Mouse (Mus musculus) lung, adult 2 months (tissue): Measurements from ENCODE around the gene Aox1.

ENCODE experiments used
- CTCF ChIP-seq: fragments of 200-500 bp; IDR thresholded peaks from 2 replicates; pipeline ENCODE4 v1.5.1; 2011; ENCODE audit warnings: mild to moderate bottlenecking, low read length, control low read depth; ENCODE audit not compliant: insufficient read depth
- POLR2A ChIP-seq: fragments of 200-500 bp; IDR thresholded peaks from 2 replicates; pipeline ENCODE4 v1.6.1; 2011; ENCODE audit warnings: low read depth, mild to moderate bottlenecking, control low read depth, low read length, borderline replicate concordance; ENCODE audit errors: extremely low read depth

DNA sequence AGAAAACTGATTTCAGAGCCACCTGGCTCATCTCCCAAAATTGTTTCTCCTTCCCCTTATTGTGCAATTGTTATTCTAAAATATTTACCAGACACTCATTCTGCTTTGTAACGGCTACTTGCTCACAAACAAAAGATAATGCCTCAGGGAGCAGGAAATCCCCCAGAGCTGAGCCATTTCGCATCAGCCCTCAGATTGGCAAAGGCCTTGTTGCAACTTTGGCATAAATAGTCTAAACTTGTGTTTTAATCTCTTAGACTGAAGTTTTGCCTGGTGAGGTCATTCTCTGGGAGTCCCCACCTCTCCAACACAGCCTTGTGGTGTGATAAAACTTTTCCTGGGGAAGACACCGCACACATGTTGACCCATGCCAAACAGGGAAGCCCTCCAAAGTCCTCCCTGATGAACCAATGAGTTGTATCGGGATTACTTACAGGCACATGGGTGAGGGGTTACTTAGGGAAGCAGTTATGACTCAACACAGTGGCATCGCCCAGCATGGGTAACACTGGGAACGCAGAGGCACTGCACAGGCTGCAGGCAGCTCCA lies 40.6 kb upstream of the Aox1 start:
- TF ChIP-seq CTCF, result no peak
- TF ChIP-seq POLR2A, result no peak
